Mouse (Mus musculus) ovary, postnatal 14 days (tissue): ENCODE measurements at regions not wholly inside any gene's neighbourhood (a gene's known extent, or its start where the extent isn't known, plus 50 kb on each side); places are given as distances from the start of the nearest gene placed in this dataset.

ENCODE experiments used
- DNase-seq: peaks from one replicate; pipeline ENCODE4 v3.0.0; 2022; ENCODE audit warnings: low spot score

GRCm38 (mm10) chr11:89145281-89145945, 71.8 kb downstream of the Gm525 start:
- no peak for DNase-seq

GRCm38 (mm10) chr11:89142527-89143154, 69.0 kb downstream of the Gm525 start:
- DNase-seq: no peak
